Mouse (Mus musculus) G1E-ER4 (cell line): ENCODE measurements around the gene Uba52. TPM values are rescaled to one million over a fixed set of nuclear protein-coding genes. Genes with fewer than 3 reads are reported as not detected.

Source experiments
- GATA1 ChIP-seq: IDR thresholded peaks from one replicate; pipeline ENCODE4 v1.8.0; 2012; ENCODE audit warnings: low read length, inconsistent platforms
- polyA plus RNA-seq: library from polyadenylated mRNA; stranded (reverse); fragments of >175 nt; gene quantifications from 2 replicates; pipeline ENCODE4 v1.2.3, GENCODE M21; 2012

The Uba52 gene
- 421 and 1,202 TPM in 2 replicates for polyA plus RNA-seq

DNA sequence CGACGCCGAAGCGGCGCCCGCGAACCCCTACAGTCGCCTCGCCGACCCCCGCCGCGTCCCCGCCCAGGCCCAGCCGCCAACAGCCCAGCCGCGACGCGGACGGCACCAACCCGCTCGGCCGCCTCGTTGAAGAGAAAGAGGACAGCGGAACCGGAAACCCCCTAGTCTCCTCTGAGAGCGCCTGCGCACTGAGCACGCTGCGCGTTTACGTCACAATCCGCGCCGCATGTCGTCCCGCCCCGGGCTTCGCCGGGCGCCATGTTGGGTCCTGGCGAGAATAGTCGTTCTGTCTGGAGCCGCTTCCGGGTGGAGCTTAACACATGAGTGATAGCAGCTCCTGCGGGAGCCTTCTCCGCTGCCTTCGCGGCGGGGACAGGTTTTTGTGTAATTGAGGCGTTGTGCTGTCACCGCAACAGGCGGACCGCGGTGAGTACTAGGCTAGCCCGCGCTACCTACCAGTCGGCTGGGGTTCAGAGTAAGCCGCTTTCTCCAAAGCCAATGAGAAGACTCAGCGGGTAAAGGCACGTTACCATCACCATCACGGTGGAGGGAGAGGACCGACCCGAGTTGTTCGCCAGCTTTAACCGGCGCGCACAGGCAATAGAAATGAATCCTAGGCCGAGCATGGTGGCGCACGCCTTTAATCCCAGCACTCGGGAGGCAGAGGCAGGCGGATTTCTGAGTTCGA, at the start of gene Uba52:
Uba52 (minus strand) TSS at position 574 of the 688 bp plus-strand sequence.
- no peak for TF ChIP-seq GATA1

DNA sequence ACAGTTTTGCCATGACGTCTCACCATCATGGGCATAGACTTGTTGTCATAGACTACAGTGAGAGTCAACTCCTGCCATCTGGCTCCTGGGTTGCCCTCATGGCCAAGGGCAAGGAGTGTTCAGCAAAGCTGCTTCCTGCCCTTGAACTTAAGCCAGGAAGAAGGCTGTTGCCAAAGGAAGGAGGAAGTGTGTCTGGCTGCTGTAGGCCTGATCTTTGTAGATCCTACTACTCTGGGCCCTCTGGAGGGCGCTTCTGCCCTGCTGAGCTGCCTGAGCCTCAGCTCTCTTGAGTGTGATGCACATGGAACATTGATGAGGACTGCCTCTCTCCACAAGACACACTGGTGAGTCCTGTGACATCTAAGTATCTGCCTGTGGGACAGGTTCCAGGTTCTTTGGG, 49.5 kb upstream of the Uba52 start:
- TF ChIP-seq GATA1: no peak

DNA sequence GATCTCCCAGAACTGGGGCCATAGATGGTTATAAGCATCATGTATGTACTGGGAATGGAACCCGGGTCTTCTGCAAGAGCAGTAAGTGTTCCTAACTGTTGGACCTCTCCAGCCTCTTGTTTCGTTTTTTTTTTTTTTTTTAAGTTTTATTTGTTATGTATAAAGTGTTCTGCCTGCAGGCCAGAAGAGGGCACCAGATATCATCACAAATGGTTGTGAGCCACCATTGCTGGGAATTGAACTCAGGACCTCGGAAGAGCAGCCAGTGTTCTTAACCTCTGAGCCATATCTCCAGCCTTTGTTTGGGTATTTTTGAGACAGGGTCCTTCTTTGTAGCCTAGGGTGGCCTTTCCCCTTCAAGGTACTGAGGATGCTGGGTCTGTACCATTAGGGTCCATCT, 48.4 kb upstream of the Uba52 start:
- no peak for TF ChIP-seq GATA1

DNA sequence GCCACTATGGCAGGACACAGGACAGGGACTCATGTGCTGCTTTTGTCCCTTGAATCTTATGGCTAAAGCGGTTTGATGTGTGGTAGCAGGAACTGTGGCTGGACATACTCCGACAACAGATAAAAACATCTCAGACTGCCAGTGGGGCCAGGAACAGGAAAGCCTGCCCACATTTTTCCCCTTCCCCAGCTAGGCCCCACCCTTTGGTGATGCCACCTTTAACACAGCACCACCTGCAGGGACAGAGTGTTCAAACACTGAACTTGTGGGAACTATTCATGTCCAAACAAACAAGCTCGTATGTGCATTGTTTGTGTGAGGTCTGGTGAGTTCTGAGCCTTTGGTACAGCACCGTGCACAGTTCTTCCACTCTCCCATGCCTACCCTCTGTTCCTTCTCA, 47.7 kb upstream of the Uba52 start:
- no peak for TF ChIP-seq GATA1

- no peak for TF ChIP-seq GATA1
Observed at GRCm38 (mm10) chr8:70555079-70555747, 44.6 kb upstream of the Uba52 start.

- TF ChIP-seq GATA1: no peak
Observed at GRCm38 (mm10) chr8:70553740-70554139, 43.1 kb upstream of the Uba52 start.

DNA sequence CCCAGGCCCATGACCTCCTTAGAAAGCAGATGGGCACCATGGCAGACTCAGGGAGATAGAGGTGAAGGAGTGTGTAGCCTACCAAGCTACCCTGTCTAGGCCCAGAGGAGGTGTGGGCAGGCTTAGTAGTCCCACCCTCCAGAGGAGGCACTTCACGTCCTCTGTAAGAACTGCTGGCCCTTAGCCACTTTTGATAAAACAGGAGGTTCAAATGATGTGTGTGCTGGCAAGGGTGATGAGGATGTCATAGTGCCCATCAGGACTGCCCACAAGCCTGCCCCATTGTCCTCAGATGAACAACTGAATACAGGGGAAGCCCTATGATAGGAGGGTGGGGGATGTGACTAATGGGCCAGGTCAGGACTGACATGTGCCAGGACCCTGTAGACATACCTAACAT, 42.2 kb upstream of the Uba52 start:
- TF ChIP-seq GATA1: no peak

DNA sequence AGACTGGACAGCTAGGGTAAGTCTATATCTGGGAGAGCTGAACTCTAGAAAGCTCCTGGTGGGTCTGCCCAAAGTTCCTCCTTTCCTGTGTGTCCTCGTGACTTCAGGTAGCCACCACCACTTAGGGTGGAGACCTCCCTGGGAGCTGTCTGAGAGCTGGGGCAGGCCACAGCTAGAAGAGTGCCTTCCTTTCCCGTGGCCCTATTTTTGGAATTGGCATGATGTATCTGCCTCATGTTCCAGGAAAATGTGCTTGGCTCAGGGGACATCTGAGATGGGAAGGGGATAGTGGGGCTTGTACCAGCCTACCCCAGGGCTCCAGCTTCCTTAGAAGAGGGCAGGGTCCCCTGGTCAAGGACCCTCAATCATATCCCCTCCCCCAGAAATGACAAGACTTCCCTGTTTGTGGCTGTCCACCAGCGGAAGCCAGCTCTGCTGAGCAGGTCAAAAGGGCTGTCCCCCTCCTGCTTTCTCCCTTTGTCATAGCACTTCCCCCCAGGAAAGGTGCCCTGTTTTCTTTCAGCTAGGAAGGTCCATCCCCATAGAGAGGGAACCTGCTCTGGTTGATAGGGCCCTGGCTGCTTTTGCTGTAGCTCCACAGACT, 41.1 kb upstream of the Uba52 start:
- no peak for TF ChIP-seq GATA1

DNA sequence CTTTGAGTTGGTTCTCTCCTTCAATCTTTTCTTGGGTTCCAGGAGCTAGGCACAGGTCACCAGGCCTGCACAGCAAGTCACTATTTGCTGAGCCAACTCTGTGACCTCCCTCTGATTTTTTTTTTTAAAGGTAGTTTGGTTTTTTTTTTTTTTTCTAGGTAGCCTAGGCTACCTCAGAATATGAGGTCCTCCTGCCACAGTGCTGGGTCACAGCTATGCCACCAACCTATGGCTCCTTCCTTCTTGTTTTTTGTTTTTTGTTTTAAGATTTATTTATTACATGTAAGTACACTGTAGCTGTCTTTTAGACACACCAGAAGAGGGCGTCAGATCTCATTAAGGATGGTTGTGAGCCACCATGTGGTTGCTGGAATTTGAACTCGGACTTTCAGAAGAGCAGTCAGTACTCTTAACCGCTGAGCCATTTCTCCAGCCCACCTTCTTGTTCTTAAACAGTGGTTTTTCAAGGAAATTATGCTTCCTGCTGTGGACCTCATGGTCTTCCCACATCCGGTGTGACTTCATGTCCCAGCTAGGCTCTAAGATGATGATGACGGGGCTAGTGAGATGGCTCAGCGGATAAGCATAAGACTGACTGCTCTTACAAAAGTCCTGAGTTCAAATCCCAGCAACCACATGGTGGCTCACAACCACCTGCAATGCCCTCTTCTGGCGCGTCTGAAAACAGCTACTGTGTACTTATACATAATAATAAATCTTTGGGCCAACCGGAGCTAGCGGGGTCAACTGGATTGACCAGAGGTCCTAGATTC, 39.0 kb upstream of the Uba52 start:
- no peak for TF ChIP-seq GATA1

GRCm38 (mm10) chr8:70547762-70548161, 37.2 kb upstream of the Uba52 start:
- TF ChIP-seq GATA1: no peak

DNA sequence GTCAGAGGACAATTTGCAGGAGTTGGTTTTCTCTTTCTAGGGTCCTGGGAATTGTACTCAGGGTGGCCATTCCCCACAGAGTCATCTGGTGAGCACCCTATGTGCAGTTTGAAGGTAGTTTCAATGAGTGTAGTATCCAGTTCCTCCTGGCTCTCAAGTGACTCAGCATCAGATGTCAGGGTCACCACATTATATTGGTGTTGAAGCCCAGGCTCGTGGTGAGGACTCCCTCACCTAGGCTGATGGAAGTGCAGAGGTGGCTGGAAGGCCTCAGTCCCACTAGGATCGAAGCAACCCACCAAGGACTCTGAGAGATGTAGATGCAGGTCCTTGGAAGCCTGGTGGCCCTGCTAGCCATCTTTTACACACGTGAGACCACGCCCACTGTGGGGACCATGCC, 35.8 kb upstream of the Uba52 start:
- TF ChIP-seq GATA1: no peak

GRCm38 (mm10) chr8:70544200-70544687, 33.6 kb upstream of the Uba52 start:
- TF ChIP-seq GATA1: no peak

DNA sequence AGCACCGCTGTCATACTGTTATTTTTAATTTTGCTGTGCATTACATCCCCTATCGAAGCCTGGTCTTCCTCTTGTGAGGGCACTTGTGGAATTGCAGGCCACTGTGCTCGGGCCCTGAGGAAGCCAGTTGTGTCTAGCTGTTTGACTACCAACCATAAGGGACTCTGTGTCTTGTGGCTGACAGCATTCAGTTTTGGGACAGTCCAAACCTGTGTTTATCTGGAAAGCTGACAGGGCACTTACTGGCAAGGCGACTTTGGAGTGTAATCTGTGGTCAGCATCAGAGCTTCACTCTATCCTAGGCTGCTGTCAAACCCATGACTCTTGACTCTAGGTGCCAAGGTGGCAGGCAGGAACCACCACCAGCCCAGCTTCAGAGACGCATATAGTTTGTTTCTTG, 30.5 kb upstream of the Uba52 start:
- no peak for TF ChIP-seq GATA1

- no peak for TF ChIP-seq GATA1
Observed at GRCm38 (mm10) chr8:70540507-70541071, 30.0 kb upstream of the Uba52 start.

DNA sequence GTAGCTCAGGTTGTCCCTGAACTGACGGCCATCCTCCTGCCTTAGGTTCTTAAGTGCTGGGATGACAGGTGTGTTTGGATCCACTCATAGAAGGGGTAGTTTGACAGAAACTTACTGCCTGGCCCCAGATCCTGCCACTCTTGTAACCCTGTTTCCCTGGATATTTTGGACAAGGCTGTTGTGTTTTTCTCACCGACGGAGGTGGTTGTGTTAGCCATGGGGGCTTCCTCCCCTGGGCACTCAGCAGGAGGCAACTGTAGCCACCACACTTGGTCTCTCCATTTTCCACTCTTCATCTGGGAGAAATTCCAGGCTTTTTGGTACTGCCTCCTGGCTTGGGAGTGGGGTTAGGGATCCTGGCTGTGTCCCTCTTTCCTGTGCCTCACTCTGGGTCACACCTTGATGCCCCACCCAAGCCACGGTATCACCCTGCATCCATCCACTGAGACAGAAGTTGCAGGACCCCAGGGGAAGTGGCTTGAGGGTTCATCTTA, 29.5 kb upstream of the Uba52 start:
- TF ChIP-seq GATA1: no peak

DNA sequence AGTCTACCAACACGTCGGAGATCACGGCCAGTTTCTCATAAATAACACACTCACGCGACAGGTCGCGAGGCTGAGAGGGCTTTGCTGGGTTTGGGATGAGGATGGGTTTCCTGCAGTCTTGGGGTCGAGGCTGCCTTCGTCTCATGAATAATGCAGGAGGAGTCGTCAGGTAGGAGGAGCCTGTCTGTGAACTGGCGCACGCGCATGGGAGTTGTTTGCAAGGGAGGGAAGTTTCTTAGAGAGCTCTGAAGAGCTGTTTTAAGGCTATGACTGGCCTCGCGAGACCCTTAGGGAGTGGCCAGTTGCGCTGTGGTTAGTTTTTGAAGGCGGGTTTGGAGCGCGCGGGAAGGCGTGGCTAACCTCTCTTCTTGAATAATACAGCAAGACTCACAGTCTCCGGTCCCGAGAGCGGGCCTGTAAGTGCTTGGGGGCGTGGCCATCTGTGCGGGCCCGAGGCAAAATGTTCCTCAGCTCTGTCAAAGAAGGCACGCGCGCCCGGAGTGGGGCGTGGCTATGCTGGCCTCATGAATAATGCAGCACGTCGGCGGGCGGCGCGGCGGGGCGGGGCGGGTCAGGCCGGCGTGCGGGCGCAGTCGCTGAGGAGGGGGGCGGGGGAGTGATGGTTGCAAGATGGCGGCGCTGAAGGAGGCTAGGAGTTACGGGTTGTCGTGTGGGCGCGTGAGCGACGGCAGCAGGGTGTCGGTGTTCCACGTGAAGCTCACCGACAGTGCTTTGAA, 28.6 kb upstream of the Uba52 start, which contains the start of gene Ell:
Ell (plus strand) TSS at position 381 of the 737 bp plus-strand sequence.
- no peak for TF ChIP-seq GATA1
